Mouse (Mus musculus): Measurements from ENCODE around the gene Igsf3.
"Not testable (repeated sequence)": the region's sequence is repeated elsewhere in the genome, so short reads cannot be mapped to it uniquely, and the experiment has no call there.

Igsf3 gene

GRCm38 (mm10) chr3:101404620-101405415 is 27.9 kb downstream of the Igsf3 start:
- no peak for DNase-seq (ENCODE audit: low spot score in 2 of 2)

GRCm38 (mm10) chr3:101405495-101405894 is 28.6 kb downstream of the Igsf3 start:
- DNase-seq (ENCODE audit: low spot score in 2 of 2), result peak; percentile 50 to 64

DNA sequence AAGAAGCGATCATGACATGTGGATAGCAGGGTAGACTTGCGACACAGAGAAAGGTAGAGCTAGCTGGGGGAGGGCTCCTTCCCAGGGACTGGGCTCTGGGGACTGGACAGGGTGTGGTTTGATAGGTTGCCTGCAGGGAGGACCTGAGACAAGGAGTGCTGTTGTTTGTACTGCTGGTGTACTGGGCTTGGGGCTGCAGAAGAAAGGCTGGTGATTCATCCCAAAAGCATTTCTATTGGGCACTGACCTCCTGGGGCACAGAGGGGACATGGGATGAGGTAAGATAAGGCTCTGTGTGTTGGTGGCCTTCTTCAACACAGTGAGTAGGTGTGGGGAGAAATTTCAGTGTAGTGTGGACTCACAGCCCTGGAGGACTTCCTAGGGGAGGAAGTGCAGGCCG is 29.2 kb downstream of the Igsf3 start:
- no peak for DNase-seq (ENCODE audit: low spot score in 2 of 2)

- no peak for DNase-seq (ENCODE audit: low spot score in 2 of 2)
Observed at GRCm38 (mm10) chr3:101407568-101407967, 30.7 kb downstream of the Igsf3 start.

GRCm38 (mm10) chr3:101408953-101409750 is 32.3 kb downstream of the Igsf3 start:
- DNase-seq (ENCODE audit: low spot score in 2 of 2), result no peak

DNA sequence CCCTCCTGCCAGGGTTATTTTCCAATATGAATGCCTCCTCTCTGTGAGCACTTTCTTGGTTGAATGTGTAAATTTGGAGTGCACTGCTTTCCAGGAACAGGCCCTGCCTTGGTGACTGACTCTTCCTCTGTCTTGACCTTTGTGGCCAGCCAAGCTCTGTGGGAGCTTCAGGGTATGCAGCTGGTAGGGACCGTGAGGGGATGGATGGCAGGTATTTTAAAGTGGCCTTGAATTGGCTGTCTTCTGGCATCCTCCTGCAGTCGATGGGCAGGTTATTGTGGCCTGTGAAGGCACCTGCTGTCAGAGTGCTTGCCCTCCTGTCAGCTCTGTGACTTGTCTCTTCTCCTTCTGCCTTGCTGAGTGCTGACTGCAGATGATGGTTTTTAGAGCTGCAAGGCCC is 33.3 kb downstream of the Igsf3 start:
- DNase-seq (ENCODE audit: low spot score in 2 of 2), result no peak

- DNase-seq (ENCODE audit: low spot score in 2 of 2), result no peak
Observed at GRCm38 (mm10) chr3:101410745-101411144, 33.9 kb downstream of the Igsf3 start.

DNA sequence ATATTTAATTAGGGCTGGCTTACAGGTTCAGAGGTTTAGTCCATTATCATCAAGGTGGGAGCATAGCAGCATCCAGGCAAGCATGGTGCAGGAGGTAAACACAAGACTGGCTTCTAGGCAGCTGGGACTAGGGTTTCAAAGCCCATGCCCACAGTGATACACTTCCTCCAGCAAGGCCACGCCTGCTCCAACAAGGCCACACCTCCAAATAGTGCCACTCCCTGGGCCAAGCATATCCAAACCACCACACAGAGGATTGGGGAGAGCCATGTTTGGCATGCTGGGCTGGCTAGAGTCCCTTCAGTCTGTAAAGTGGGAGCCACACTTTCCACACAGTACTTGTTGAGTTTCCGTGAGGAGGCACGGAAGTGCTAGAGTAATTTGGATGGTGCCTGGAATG is 34.7 kb downstream of the Igsf3 start:
- DNase-seq (ENCODE audit: low spot score in 2 of 2), result no peak

GRCm38 (mm10) chr3:101412115-101412514 is 35.2 kb downstream of the Igsf3 start:
- DNase-seq (ENCODE audit: low spot score in 2 of 2), result no peak

GRCm38 (mm10) chr3:101413013-101413412 is 36.1 kb downstream of the Igsf3 start:
- not testable (repeated sequence) for DNase-seq (ENCODE audit: low spot score in 2 of 2)

GRCm38 (mm10) chr3:101418740-101419652 is 42.1 kb downstream of the Igsf3 start:
- no peak for DNase-seq (ENCODE audit: low spot score in 2 of 2)

DNA sequence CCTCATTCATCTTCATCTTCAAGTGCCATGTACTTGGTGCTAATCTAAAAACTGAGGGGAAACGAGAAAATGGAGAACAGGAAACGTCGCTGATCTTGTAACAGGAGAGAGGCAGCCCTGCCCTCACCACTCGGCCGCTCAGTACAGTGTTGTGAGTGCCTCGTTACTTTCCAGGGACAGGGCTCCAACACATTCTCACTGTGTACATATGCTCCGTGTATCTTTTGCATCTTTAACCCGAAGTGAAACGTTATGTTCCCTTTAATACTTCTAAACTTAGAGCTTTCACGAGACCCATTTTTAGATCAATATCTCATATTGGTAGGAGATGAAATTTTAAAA is 42.7 kb downstream of the Igsf3 start:
- no peak for DNase-seq (ENCODE audit: low spot score in 2 of 2)

DNA sequence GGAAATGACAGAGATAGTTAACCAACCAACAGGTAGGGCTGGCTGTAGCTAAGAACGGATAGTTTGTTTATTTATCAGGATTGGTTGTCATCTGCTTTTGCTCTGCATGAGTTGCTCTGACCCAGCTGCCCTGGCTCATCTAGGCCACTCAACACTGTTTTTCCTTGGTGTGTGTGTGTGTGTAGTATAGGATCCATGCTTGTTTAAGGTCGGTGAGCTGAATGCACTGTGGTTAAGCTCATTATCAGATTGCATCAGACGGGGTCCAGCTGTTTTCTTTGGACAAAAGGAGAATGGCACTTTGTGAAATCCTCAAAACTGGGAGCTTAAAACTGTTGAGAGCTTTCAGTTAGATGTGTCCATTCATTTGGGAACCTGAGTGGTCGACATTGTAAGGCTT is 46.3 kb downstream of the Igsf3 start:
- DNase-seq (ENCODE audit: low spot score in 2 of 2), result no peak

- DNase-seq (ENCODE audit: low spot score in 2 of 2), result no peak
Observed at GRCm38 (mm10) chr3:101424295-101424885, 47.5 kb downstream of the Igsf3 start.

GRCm38 (mm10) chr3:101429982-101430754 is 53.3 kb downstream of the Igsf3 start:
- no peak for DNase-seq (ENCODE audit: low spot score in 2 of 2)

DNA sequence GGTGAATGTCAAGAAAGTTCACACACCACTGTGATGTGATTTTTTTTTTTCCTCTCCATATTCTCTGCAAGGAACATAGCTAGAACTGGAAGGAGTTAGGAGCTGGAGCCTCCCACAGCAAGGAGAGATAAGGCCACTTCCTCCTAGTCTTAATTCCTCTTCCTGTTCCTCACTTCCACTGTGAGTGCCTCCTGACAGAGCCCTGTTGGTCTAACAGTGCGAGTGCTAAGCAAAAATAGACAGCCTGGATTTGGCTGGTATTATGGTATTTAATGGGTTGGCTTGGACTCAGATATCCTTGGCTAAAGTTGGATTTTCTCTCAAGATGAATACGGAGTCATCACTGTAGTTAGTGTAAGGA is 53.9 kb downstream of the Igsf3 start:
- DNase-seq (ENCODE audit: low spot score in 2 of 2), result no peak

DNA sequence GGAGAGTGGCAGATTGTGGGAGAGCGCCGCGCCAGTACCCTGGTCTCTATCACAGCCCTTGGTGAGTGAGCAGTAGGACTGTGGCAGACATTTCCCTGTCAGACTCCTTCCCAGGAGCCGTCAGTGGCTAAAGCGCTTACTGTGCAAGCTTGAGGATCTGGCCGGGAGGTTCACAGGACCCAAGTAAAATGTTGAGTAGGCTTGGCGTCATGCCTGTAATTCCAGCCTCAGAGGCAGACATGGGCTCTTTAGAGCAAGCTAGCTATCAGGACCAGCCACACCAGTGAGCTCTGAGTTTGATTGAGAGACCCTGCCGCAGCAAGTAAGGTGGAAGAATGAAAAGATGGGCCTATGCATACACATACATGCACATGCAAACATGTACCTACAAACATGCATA is 58.8 kb downstream of the Igsf3 start:
- DNase-seq (ENCODE audit: low spot score in 2 of 2), result no peak

GRCm38 (mm10) chr3:101436469-101436868 is 59.6 kb downstream of the Igsf3 start:
- no peak for DNase-seq (ENCODE audit: low spot score in 2 of 2)

GRCm38 (mm10) chr3:101437021-101437563 is 60.2 kb downstream of the Igsf3 start:
- DNase-seq (ENCODE audit: low spot score in 2 of 2), result no peak

DNA sequence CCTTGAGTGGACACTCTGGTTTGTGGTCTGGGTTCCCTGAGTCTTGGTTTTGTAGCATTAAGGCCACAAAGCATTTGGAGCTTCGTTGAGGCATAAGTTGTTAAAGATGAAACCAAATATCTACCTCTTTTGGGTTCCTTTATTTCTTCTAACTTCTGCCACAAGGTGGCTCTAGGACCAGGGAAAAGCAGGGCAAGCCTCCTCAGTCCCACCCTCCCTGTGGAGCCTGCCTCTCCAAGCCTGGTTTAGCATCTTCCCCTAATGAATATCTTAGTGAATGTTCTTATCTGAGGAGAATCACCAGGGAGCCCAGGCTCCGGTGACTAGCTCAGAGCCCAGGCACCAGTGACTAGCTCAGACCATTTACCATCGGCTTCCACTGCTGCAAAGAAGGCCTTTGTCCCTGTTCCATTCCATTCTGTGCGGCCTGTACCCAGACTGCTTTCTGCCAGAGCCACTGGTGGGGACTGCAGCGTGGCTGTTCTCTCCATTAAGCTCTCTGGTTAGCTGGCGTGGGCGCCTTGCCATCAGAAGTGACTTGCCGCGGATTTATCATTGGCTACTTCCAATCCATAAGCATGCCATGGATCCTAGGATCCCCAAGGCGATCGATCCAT is 66.5 kb downstream of the Igsf3 start:
- DNase-seq (ENCODE audit: low spot score in 2 of 2), result no peak
